Mouse (Mus musculus) frontal cortex, postnatal 36 days (tissue): ENCODE results near the gene Kif14.

ENCODE experiments used
- DNase-seq, 2 experiments: peaks; one replicate each; pipeline ENCODE4 v3.0.0; 2022; ENCODE audit warnings: low spot score in 2 of 2

Gene Kif14

DNA sequence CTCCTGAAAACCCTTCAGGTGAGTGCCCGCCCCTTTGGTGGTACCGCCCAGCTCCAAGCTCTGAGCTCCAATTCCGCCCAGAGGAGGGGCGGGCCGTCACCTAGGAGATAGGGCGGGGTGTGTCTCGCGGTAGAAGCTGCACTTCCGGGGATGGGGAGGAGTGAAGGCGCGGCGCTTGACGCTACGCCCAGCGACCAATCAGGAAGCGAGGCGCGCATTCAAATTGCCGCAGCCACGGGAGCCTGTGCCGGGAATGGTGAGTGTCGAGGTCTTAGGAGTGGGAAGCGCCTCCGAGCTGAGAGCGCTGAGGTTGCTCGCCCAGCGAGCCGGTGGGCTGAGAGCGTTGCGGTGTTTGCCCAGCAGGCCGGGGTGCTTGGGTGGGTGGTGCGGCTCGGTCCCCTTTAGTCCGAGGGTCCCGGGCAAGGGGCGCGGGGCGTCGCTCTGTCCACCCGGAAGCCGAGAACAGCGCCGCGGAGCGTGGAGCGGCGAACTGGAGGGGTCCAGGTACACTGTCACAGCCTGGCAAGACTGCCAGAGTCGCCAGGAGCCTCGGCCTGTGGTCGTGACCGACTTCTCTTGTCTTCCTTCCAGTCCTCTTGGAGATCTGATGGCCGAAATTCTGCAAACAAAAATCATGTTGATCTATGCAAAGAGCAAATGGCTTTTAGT, at the start of gene Kif14:
TSS of gene Kif14 (plus strand) at position 201 of the 669 bp plus-strand sequence.
- peak; percentile 88 to 93 for DNase-seq

DNA sequence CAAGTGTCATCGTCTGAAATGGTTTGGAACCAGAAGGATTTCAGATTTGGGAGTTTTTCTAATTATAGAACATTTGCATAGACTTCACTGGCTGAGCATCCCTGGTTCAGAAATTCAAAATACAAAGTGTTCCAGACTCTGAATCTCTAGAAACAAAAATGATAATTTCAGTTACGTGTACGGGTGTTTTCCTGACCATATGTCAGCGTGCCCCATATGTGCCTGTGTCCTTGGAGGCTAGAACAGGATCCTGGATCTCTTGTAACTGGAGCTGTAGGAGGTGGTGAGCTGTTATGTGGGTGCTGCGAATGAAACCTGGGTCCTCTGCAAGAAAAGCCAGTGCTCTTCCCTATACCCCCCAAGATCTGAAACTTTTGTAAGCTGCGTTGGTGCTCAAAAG, 47.8 kb upstream of the Kif14 start:
- peak; percentile 54 to 71 for DNase-seq

DNA sequence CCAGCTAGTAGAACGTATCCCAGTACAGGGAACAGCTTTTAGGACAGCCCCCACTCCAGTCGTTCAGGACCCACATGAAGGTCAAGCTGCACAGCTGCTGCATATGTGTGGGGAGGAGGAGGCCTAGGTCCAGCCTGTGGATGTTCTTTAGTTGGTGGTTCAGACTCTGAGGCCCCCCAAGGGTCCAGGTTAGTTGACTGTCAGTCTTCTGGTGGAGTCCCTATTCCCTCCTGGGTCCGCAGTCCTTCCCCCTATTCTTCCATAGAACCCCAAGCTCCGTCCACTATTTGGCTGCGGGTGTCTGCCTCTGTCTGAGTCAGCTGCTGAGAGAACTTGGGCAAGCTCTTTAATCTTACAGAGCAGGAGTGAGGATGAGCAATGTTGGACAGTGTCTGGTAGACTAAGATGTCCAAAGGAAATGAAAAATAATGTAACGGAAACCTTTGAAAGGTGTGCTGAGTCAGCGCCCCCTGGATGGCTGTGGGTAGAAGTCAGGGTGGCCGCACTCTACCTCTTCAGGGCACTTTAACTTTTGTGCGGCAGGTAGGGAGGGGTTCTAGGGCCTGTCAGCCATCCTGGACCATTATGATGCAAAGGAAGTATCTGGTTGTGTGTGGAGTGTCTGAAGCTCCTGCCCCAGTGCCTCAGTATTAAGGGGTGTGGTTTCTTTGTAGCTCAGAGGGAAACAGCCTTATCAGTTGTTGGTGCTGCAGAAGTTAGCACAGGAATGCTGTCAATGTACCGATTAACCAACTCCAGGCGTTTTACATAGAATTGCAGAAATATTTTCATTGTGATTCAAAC, 38.8 kb upstream of the Kif14 start:
- DNase-seq, result no peak

DNA sequence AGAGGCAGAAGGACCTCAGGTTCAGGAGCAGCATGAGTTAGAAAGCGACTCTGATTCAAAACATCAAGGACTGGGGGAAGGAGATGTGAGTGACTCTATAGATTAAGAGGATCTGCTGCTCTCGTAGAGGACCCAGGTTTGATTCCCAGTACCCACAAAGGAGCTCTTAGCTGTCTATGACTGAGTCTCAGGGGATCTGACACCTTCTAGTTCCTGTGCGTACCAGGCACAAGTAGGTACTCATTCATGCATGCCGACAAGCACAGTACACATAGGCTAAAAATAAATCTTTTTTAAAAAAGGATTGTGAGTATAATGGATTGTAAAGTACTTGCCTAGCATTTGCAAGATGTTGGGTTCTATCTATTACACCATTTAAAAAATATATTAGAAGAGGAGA, 37.2 kb upstream of the Kif14 start:
- DNase-seq, result no peak

DNA sequence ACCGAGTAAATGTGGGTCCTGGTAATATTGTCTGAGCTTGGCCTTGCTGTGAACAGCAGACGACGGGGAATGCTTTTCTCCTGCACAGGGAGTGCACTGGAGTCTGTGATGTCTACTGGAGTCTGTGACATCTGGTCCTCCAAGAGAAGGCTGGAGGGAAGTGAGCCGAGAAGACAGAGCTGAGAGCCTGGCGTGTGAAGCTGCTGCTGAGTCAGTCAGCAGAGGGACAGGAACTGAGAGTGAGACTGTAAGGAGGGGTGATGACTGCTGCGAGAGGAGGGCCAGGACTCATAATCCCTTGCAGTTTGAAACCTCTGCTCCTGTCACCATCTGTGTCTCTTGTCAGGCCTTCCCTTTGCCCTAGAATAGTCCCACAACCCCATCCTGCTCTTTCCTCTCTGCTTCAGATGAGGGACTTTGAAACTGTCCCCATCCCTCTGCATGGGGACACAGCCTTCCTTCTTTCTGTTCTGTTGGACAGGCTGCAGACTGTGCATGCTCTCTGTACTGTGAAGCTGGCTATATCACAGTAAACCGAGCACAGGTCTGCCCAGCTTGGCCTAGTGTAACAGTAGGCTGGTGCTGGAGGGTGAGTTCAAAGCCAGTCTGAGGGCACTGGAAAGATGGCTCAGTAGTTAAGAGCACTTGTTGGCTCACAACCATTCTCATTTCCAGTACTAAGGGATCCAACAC, 35.9 kb upstream of the Kif14 start:
- DNase-seq, result no peak

DNA sequence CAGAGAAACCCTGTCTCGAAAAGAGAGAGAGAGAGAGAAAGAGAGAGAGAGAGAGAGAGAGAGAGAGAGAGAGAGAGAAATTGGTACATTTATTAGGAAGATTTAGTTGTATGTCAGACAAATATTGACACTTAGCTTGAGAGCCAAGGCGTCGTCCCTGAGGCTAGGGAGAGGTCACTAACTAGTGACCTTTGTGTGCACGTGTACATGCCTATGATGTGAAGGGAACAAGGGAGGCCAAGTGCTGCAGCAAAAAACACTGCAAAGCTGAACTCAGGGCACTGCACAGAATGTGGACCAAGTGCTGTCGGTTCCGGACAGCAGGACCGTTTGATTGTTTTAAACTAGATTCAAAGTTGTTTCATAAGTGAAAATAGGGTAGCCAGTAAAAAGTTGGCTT, 25.4 kb upstream of the Kif14 start:
- DNase-seq, result no peak

DNA sequence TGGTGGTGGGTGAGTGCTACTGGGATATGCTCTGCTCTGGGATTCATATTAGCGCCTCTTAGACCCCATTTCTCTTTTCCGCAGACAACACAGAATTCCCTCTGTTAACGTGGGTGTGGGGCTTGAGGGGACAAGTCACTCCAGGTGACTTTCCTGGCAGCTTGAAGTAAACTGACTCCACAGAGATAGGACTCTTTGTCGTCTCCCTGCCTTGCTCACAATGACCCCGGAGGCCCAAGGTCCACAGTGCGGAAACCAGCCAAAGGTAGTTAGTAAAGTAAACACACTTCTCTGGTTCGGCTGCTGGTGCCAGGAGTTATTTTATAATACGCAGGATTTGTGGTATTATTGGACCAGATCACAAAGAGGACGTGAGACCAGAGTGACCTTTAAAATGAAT, 23.3 kb upstream of the Kif14 start:
- DNase-seq, result no peak

DNA sequence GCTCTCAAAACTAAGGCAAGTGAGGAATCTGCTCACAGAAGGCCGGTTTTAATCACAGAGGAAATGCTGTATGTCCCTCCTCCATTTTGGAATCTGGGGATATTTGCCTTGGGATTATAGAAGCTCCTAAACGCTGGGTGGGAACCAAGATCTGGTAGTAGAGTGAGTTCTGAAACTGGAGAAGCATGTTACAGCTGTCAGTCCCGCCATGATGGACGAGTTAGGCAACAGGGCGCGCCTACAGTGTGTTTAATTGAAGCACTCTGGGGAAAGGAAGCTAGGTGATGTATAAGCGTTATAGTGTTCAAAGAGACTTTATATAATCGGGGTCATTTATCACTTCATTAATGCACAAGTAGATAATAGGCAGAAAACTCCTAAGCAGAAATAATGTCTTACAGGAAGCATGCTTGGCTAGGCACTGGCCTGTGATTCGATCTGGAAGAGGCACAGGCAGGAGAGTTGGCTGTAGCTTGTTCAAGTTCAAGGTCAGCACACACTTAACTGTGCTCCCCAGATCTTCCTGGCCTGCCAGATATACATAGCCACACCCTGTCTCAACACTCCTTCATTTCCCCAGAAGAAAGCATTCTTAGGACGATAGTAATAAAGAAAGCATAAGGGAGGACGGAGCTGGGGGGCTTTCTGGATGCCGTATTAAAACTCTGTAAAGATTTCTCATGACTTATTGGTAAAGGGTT, 21.4 kb upstream of the Kif14 start:
- no peak for DNase-seq

DNA sequence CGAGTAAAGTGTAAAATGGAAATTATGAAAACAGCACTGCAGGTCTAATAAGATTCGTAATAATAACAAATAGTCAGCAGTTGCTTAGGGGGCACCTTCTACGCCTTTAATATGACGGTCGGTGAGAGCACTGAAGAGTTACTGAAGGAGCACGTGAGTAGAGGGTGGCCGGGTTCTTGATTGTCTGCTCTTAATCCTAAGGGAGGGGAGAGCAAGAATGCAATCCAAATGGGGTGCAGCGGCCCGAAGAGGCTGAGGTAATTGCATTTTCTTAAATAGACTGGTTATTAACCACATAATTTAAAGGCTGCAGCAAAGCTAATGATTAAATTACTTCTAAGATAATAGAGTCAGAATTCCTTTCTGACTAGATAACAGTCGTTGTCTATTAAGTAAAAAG, 19.2 kb upstream of the Kif14 start:
- no peak for DNase-seq

DNA sequence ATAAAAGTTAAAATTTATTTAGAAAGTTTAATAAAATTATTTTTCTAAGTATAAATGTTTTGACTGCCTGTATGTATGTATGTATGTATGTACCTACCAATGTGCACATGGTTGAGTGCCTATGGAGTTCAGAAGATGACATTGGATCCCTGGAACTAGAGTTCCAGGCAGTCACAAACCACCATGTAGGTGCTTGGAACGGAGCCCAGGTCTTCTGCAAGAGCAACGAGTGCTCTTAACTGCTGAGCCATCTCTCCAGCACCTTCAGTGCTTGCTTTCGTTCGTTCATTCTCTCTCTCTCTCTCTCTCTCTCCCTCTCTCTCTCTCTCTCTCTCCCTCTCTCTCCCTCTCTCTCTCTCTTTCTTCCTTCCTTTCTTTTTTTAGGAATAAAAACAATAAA, 18.8 kb upstream of the Kif14 start:
- no peak for DNase-seq

DNA sequence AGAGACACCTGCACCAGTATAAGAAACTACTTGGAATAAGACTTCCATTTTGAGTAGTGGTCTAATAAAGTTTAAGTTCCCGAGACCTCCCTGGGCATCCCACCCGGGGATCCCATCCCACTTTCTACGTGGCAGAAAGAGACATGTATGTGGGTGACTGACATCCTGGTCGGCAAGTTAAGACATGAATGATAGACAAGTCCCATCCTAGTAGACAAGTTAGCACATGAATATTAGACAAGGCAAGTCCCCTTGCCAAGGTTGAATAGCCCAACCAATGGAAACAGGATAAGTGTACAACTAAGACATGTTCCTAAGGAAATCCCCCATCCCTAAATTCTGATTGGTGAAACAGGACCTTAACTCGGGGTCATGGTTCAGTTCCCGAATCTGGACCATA, 16.6 kb upstream of the Kif14 start:
- DNase-seq, result no peak

DNA sequence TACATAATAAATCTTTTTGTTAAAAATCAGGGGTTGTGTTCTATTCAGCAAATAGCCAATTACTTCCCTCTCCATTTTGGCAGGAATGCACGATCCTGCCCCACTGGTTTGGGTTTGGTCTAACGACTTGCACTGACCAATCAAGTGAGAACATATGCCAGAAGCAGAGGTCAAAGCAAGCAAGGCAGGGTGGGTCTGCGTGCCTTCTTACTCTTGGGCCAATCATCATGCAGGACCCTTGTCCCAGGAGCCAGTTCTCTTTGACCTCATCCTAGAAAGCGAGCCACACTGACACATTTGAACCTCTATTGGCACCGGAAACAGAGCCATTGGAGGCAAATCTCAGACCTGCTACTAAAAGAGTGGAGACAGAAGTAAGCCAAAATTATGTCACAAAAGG, 15.9 kb upstream of the Kif14 start:
- DNase-seq, result no peak

DNA sequence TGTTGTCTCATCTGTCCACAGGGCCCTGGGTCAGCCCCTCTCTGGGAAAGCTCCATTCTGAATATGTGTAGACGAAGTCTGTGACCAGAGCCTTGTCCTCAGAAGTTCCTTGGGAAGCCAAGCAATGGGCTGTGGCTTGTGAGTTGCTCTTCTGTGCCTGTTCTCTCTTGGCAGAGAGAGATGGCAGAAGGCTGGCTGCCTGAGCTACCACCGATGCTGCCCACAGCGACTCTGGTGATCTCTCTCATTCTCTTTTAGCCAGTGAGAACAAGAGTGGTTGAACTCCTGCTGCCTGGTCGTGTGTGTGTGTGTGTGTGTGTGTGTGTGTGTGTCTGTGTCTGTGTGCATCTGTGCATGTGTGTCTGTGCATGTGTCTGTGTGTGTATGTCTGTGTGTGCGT, 13.7 kb upstream of the Kif14 start:
- no peak for DNase-seq

DNA sequence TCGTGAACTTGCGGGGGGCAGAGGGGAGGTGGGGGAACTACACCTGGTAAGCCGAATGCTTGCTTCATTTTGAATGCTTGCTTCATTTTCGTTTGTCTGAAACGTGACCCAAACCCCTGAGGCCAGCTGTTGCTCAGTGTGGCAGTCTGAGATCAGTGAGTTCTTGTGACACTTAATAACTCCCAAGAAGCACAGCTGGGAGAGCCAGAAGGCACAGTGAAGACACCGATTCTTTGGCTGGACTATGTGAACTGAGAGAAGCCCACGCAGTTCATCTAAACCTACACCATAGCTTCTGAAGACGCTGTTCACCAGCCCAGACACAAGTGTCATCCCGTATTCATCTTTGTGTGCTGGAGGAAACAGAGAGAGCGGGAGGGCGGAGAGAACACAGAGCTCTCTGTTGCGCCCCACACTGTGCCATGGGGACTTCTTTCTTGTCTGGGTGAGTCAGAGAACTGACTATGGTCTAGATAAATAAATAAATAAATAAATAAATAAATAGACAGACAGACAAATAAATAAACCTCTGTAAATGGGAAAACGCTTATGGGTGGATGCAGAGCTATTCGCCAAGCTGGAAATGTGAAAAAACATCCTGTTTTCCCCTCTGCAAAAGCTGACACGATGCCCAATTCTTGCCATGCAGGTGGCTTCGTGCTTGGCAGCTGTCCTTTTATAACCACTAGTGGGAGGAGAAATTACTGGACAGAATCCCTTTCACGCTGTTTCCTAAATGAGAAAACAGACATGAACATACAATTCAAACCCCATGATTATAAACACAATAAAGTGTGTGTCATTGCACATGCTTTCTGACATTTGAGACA, 10.2 kb upstream of the Kif14 start:
- DNase-seq, result no peak

DNA sequence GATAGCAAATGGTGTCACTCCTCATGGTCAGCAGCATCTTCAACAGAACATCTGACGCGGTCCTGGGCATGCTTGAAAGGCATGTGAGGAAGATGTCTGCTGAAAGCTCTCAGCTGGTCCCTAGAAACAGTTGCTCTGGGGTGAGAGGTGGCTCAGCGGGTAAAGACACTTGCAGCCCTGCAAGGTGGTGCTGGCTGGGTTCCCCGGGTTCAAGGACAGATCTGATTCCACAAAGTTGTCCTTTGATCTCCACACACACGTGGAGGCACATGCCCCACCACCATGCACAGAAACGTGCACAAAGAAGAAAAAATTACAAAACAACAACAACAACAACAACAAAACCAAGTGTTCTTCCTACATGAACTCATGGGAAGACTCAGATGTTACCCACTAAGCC, 9.4 kb upstream of the Kif14 start:
- no peak for DNase-seq

DNA sequence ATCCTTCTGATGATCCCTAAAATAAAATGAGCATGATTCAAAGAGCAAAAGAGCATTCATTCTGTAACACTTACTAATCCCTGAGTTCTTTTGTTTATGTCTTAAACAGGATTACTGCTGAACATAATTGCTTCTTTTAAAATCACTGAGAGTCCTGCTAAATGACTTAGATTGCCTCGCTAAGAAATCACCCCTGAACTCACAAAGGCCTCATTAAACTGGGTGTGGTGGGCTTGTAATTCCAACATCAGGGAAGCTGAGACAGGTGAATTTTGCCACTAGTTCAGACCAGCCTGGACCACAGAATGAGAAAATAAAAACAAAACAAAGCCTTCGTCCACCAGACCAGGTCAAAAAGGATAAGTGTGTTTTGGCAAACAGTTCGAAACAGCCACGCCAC, 8.7 kb upstream of the Kif14 start:
- DNase-seq, result no peak

DNA sequence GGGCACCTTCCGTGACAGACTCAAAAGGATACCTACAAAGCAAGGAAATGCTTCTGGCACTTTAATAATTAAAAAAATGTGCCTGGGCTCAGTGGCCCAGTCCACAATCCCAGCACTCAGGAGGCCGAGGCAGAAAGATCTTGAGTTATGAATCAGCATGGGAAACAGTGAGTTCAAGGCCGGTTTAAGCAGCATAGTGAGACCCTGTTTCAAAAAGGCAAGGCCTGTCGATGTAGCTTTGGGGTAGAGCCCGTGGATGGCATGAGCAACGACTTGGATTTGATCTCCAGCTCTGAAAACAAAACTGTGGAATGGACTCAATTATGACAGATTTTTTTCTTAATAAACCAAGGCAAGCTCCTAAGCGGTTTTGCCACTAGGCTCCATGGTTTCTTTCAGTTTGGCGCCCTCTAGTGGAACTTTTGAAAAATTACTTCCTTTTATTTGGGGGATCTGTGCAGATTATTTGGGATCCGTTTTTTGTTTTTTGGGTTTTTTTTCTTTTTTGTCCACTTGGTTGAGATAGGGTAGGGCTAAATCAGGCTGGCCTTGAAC, 7.4 kb upstream of the Kif14 start:
- no peak for DNase-seq

DNA sequence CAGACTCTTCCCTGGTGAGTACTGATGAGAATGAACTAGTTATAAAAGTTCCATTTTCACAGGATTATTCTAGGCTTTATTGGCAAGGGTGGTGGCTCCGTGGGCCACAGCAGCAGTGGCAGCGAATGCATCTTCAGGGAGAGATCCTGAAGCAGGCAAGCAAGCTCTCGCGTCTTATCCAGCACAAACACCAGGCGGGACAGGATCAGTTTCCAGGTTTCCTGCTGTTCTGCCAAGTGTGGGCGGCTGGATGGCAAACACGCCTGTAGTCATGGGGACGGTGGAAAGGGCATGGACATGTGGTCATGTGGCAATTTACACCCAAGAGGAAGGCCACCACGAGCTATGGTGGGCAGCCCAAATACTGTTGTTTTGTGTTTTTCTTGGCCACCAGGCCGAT, 3.7 kb upstream of the Kif14 start:
- DNase-seq, result peak; percentile 19 to 35

DNA sequence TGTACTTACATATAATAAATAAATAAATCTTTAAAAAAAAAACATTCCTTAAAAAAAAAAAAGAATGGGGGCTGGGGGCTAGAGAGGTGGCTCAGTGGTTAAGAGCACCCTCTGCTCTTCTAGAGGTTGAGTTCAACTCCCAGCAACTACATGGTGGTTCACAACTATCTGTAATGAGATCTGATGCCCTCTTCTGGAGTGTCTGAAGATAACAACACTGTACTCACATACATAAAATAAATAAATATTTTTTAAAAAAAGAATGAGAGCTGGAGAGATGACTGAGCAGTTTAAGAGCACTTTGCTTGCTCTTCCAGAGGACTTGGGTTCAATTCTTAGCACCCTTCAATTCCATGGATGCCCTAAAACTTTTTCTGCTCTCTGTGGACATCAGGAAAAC, 975 bp upstream of the Kif14 start:
- DNase-seq, result no peak

DNA sequence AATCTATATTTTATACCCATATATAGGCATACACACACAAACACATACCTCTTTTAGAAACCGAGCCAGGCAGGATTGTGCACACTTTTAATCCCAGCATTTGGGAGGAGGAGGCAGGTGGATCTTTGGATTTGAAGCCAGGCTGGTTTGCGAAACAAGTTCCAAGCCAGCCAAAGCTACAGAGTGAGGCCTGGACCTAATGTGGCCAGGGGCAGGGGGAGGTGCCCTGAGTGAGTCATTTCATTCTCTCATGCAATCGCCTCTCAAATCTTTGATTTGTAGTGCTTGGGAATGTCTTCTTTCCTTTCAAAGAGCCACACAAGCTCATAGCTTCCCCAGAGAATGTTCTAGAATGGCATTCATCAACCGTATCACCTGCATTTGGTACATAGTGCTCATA, 3.3 kb downstream of the Kif14 start:
- DNase-seq, result no peak

DNA sequence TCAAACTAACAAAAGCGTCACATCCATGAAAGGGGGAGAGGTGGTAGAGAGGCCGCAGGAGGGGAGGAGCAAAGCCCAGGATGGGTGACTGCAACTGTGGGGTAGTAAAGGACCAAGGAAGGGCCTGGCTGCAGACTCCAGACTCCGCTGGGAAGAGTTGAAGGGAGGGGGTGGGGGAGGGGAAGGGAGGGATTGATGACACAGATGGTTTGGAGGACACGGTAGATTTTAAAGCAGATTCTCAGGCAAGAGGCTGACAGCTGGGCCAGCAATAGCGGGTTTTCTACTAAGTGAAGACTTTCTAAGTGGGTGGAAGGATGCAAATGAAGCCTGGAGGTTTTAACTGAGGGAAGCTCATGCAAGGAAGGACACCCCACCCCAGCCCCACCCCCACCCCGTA, 4.3 kb downstream of the Kif14 start:
- DNase-seq, result no peak
